Mouse (Mus musculus) neural tube, embryonic 13.5 days (tissue): Measurements from ENCODE around the gene Nox3. TPM values are rescaled to one million over a fixed set of nuclear protein-coding genes. Genes with fewer than 3 reads are reported as not detected.

Experiments
- ATAC-seq: fragments of 200-750 bp; cut with Nextera tagmentation; 2 replicates; pipeline ENCODE4 v1.8.0; 2017; ENCODE audit warnings: low read depth, mild to moderate bottlenecking, moderate TSS enrichment, moderate library complexity
- H3K27ac ChIP-seq: fragments of 300-500 bp; sonication (generic); replicated peaks from 2 replicates; pipeline ENCODE4 v1.5.1; 2015; ENCODE audit warnings: moderate library complexity, mild to moderate bottlenecking, inconsistent platforms
- H3K27me3 ChIP-seq: fragments of 300-500 bp; sonication (generic); 2 replicates; pipeline ENCODE4 v1.6.1; 2015; ENCODE audit warnings: mild to moderate bottlenecking, inconsistent platforms
- H3K36me3 ChIP-seq: fragments of 300-500 bp; sonication (generic); 2 replicates; pipeline ENCODE4 v1.6.1; 2015; ENCODE audit warnings: mild to moderate bottlenecking, inconsistent platforms
- H3K4me1 ChIP-seq: fragments of 300-500 bp; sonication (generic); replicated peaks from 2 replicates; pipeline ENCODE4 v1.6.1; 2015; ENCODE audit warnings: inconsistent platforms
- H3K4me2 ChIP-seq: fragments of 300-500 bp; sonication (generic); 2 replicates; pipeline ENCODE4 v1.6.1; 2015; ENCODE audit warnings: inconsistent platforms, mild to moderate bottlenecking, moderate library complexity
- H3K4me3 ChIP-seq: fragments of 300-500 bp; sonication (generic); 2 replicates; pipeline ENCODE4 v1.5.1; 2015; ENCODE audit warnings: mild to moderate bottlenecking, inconsistent platforms
- H3K9ac ChIP-seq: fragments of 300-500 bp; sonication (generic); 2 replicates; pipeline ENCODE4 v1.6.1; 2015; ENCODE audit warnings: moderate library complexity, mild to moderate bottlenecking, inconsistent platforms
- H3K9me3 ChIP-seq: fragments of 300-500 bp; sonication (generic); 2 replicates; pipeline ENCODE4 v1.6.1; 2016; ENCODE audit warnings: inconsistent platforms
- WGBS: fragments of 180-500 bp; shearing (Covaris S2); methylation state at CpG from one replicate; pipeline ENCODE4 v1.1.7; 2015; 5-methylcytosine and 5-hydroxymethylcytosine counted together
- polyA plus RNA-seq: library from polyadenylated mRNA; unstranded; fragments of >200 nt; fragmentation: Nextera tagmentation; extraction: Ambion mirVana; gene quantifications from 2 replicates; pipeline ENCODE4 v1.2.1, GENCODE M21; 2015

The Nox3 gene
- polyA plus RNA-seq, 1 experiment from 2014 or later = not detected

DNA sequence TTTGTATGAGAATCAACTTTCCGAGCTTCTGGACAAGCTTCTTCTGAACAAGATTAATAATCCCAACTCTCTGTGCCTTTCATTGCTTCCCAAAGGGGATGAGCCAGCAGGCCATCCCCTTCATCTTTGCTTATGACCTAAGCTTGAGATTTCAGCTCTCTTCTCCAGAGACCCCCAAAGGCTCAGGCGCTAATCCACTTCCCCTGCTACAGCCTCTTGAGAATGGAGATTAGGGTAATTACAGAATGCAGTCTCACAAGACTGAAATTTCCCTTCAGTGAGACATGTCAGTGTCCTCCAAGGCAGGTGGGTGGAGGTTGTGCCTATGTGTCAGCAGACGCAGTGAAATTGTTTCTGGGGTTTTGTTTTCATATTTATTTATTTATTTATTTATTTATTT is 45.7 kb downstream of the Nox3 start:
- Histone ChIP-seq H3K36me3 (no peaks in the 10 kb centered on the region), H3K27ac (no peak overlapping the region), H3K4me2 (no peak overlapping the region), H3K4me1 (peaks cover 14% of the 10 kb centered on the region; the same call in 1 of the 2 replicates), H3K4me3 (no peak overlapping the region), H3K9me3 (no peaks in the 10 kb centered on the region), H3K27me3 (no peaks in the 10 kb centered on the region), H3K9ac (no peak overlapping the region)
- no peak for ATAC-seq
- 46% methylated on average over 3 of the region's 3 CpGs for WGBS

DNA sequence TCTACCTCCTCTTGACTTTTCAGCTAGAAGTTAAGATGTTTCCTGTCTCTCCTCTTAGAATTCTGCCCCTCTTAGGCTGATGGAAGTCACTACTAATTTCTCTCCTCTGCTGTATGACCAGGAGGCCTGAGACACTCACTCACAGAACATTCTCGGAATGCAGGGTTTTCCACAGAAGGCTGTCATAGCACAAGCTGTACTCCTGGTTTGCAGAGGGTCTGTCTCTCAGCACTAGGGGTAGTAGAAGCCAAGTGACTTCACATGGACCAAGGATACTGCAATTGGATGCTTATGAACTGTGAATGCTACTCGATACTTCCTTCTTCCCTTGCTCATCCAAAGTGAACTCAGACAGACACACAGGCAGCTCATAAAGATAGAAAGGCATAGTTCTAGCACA is 52.5 kb downstream of the Nox3 start:
- Histone ChIP-seq H3K9ac (no peak overlapping the region), H3K4me2 (no peak overlapping the region), H3K27ac (no peak overlapping the region), H3K9me3 (no peaks in the 10 kb centered on the region), H3K4me3 (no peak overlapping the region), H3K36me3 (no peaks in the 10 kb centered on the region), H3K27me3 (no peaks in the 10 kb centered on the region), H3K4me1 (peaks cover 9% of the 10 kb centered on the region; the same call in 1 of the 2 replicates)
- whole genome bisulfite sequencing = 89% methylated on average over 2 of the region's 2 CpGs
- no peak for ATAC-seq

DNA sequence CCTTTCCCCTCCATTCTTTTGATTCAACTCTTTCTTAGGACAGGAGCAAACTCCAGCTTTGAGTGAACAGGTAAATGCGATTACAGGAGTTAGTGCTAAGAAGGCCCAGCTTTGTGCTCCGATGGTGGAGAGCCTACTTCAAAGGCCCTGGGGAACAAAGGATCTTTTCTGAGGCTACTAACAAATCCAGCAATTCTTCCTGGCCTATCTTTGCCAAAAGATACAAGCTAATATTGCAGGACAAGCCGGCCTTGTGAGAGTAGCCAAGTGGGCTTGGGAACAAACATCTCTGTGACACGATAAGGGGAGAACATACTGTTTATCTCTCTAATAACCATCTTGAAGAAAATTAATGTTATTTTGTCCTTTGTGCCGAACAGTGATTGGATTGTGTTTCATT is 54.6 kb downstream of the Nox3 start:
- H3K9ac ChIP-seq = no peak overlapping the region
- H3K4me2 ChIP-seq = no peak overlapping the region
- no peaks in the 10 kb centered on the region for H3K27me3 ChIP-seq
- WGBS = 45% methylated on average over 5 of the region's 5 CpGs
- no peak for ATAC-seq
- no peaks in the 10 kb centered on the region for H3K36me3 ChIP-seq
- H3K27ac ChIP-seq = peak overlapping the region; percentile 46; the same call in 1 of the 2 replicates
- no peak overlapping the region for H3K4me3 ChIP-seq
- peaks cover 12% of the 10 kb centered on the region for H3K4me1 ChIP-seq
- no peaks in the 10 kb centered on the region for H3K9me3 ChIP-seq

DNA sequence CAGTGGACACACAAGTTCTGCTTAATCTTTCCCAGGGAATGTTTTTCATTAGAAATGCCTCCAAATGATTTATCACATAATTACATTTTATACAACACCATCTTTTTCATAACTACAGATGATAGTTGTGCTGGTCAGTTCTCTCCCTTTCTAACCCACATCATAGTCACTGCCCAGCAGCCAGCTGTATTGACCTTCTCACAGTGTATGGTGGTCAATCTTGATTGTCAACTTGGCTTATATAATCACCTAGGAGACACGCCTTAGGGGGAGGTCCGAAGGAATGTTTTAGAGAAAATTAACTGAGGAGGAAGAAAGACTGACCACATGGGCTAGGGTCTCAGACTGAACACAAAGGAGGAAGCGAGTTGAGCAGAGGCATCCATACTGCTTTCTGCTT is 57.3 kb downstream of the Nox3 start:
- Histone ChIP-seq H3K4me1 (peaks cover 12% of the 10 kb centered on the region), H3K4me3 (no peak overlapping the region), H3K4me2 (no peak overlapping the region), H3K27me3 (no peaks in the 10 kb centered on the region), H3K36me3 (no peaks in the 10 kb centered on the region), H3K9me3 (no peaks in the 10 kb centered on the region), H3K9ac (no peak overlapping the region), H3K27ac (no peak overlapping the region)
- WGBS = 58% methylated on average over 3 of the region's 3 CpGs
- no peak for ATAC-seq

DNA sequence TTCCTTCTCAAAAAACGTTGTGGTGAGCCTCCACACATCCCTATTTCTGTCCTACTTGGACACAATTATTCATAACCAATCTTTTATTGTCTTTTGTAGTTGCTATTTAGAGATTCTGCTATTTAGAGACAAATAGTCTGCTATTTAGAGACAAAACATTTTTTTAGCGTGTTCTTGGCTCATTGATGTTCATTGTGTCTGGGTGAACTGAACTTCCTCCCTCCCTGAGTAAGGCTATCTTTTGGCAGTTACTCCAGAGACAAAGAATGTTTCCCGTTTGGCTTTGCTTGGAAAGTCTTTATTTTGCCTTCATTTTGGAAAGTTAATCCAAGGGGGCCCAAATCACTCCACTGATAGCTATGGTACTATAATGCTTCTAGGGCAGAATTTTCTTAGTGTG is 63.6 kb downstream of the Nox3 start:
- H3K4me3 ChIP-seq = no peak overlapping the region
- H3K9ac ChIP-seq = no peak overlapping the region
- WGBS = 65% methylated on average over 3 of the region's 3 CpGs
- H3K36me3 ChIP-seq = no peaks in the 10 kb centered on the region
- no peaks in the 10 kb centered on the region for H3K9me3 ChIP-seq
- no peak overlapping the region for H3K4me2 ChIP-seq
- ATAC-seq = no peak
- H3K27me3 ChIP-seq = no peaks in the 10 kb centered on the region
- no peak overlapping the region for H3K27ac ChIP-seq
- no peaks in the 10 kb centered on the region for H3K4me1 ChIP-seq

DNA sequence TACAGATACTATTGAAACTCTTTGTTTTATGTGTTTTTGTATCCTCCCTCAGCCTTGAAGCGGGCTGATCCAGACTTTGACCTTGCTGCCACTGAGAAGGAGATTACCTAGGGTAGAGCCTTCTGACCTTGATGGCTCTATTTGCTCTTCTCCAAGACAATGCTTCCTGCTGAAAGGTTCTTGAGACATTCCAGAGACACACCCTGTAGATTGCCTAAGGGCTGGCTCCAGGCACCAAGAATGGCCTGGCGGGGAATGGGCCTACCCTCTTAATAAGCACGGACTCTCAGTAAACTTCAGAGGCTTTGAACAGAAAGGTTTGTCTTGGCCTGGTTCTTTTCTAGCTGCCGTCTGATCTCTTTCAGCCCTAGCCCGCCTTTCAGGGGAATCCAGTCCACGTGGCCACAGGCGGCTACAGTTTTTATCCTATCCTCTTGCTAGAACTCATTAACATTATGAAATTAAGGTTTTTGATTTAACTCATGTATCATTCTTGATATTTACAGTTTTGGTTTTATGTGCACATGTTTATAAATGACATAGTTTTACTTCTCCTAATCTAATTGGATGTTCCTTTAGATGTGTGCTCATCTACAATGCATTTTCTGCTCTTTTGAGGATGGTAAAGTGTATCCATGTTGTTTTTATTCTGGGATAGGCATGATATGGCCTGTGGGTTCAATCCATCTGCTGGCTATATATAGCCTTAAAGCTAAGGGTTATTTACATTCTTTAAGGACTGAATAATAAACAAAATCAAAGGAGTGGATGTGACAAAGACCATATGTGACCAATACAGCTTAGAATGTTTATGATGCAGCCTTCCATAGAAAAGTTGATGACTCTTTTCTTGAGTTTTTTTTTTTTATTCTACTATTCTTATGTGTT is 79.5 kb downstream of the Nox3 start:
- H3K4me2 ChIP-seq = no peak overlapping the region
- no peaks in the 10 kb centered on the region for H3K27me3 ChIP-seq
- H3K9ac ChIP-seq = no peak overlapping the region
- H3K9me3 ChIP-seq = no peaks in the 10 kb centered on the region
- H3K4me1 ChIP-seq = peaks cover 4% of the 10 kb centered on the region
- WGBS = 82% methylated on average over 7 of the region's 7 CpGs
- ATAC-seq = no peak
- no peak overlapping the region for H3K4me3 ChIP-seq
- H3K36me3 ChIP-seq = no peaks in the 10 kb centered on the region
- no peak overlapping the region for H3K27ac ChIP-seq

DNA sequence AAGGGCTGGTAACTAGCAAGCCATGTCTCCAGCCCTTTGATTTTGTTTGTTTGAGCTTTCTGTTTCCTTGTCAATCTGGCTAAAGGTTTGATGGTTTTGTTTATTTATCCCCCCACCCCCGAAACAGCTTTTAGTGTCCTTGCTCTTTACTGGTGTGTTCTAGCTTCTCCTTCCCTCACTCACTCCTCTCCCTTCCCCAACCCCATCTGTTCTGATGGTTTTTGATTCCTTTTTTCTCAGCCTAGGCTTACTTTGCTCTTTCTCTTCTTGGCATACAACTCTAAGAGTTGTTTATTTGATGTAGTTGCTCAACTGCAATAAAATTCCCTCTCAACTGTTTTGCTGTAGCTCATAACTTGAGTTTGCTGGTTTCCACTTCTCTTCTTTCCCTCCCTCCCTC is 80.5 kb downstream of the Nox3 start:
- Histone ChIP-seq H3K9me3 (no peaks in the 10 kb centered on the region), H3K9ac (no peak overlapping the region), H3K4me1 (peaks cover 9% of the 10 kb centered on the region), H3K4me3 (no peak overlapping the region), H3K27me3 (no peaks in the 10 kb centered on the region), H3K27ac (no peak overlapping the region), H3K4me2 (no peak overlapping the region), H3K36me3 (no peaks in the 10 kb centered on the region)
- 79% methylated on average over 1 of the region's 1 CpGs for WGBS
- no peak for ATAC-seq

DNA sequence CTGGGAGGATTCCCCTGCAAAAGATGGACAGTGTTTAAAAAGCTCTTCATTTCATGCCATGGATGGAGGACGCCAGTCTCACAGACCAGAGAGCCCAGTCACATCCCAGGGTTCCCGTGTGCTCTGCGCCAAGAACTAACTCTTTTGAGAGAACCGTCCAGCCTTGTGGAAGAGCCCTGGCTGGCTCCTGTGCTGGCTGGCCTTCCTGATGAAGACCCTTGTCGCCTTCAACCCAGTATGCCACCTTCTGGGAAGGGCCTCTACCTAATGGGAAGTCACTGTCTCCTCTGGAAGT is 84.3 kb downstream of the Nox3 start:
- no peaks in the 10 kb centered on the region for H3K27me3 ChIP-seq
- peak overlapping the region; percentile 94 for H3K27ac ChIP-seq
- ATAC-seq = peak; percentile 44; the same call in 1 of the 2 replicates
- peaks cover 16% of the 10 kb centered on the region for H3K4me1 ChIP-seq
- WGBS = 85% methylated on average over 5 of the region's 5 CpGs
- peak overlapping the region; percentile 70 for H3K9ac ChIP-seq
- no peak overlapping the region for H3K4me3 ChIP-seq
- peak overlapping the region; percentile 59 for H3K4me2 ChIP-seq
- no peaks in the 10 kb centered on the region for H3K9me3 ChIP-seq
- H3K36me3 ChIP-seq = no peaks in the 10 kb centered on the region

DNA sequence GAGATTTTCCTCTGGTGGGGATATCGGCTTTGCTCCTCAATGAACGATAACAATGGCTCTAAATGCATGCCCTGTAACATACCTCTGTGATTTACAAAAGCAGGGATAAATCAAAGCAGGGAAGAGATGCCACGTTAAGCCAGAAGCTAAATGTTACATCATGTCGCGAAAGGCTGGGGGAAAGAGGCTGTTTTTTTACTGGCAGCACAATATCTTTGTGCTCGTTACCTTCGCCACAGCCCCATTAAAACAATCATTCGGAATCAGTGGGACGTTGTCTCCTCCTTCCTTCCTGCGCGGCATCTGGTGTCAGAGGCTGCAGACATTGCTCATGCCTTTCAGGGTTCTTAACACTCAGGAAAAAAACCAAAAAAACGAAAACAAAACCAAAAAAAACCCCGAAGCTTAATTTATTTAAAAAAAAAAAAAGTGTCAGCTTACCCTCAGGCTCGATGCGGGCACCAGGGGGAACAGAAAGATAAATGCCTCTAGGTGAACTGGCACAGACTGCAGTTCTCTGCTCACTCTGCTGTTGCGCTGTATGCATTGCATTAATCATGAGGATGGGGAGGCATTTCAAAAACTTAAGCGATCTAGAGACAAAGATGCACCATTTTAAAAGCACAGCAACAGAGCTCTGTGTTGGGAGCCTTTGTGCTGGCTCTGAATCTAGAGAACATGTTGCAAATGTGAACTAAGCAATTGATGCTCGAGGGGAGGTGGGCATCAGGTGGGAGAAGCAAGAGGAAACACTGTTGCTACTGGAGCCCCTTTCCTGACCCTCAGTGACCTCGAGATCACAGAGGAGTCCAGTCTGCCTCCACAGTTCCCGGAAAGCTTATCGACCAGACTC is 84.9 kb downstream of the Nox3 start:
- no peaks in the 10 kb centered on the region for H3K9me3 ChIP-seq
- no peaks in the 10 kb centered on the region for H3K36me3 ChIP-seq
- H3K27me3 ChIP-seq = no peaks in the 10 kb centered on the region
- 15% methylated on average over 21 of the region's 21 CpGs for WGBS
- peaks cover 16% of the 10 kb centered on the region for H3K4me1 ChIP-seq
- H3K4me3 ChIP-seq = peak overlapping the region; percentile 33
- peak overlapping the region; percentile 70 for H3K9ac ChIP-seq
- peak overlapping the region; percentile 59 for H3K4me2 ChIP-seq
- H3K27ac ChIP-seq = peak overlapping the region; percentile 94
- peak; percentile 86 for ATAC-seq

DNA sequence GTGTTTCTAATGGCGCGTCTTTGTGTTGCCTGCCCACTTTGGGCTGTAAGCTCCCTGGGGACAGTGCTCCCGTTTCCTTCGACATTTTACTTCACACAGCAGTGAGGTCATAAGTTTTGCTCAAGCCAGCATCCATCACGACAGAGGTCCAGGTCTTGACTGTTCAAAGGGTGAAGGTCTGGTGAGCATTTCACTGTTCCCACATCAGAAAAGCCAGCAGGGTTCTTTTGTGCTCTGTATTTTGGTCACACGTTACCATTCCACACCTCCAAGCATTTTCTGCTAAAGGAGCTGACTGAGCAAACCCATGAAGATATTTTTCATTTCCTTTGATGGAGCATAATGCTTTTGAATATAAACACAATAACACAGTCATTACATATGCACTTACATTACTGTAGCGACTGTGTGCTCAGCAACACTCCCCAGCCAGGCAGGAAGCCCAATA is 85.7 kb downstream of the Nox3 start:
- Histone ChIP-seq H3K4me3 (peak overlapping the region; percentile 33), H3K36me3 (no peaks in the 10 kb centered on the region), H3K4me2 (peak overlapping the region; percentile 59), H3K9ac (peak overlapping the region; percentile 70), H3K4me1 (peaks cover 16% of the 10 kb centered on the region), H3K27me3 (no peaks in the 10 kb centered on the region), H3K9me3 (no peaks in the 10 kb centered on the region), H3K27ac (peak overlapping the region; percentile 94)
- WGBS = 27% methylated on average over 7 of the region's 7 CpGs
- peak; percentile 56 for ATAC-seq

DNA sequence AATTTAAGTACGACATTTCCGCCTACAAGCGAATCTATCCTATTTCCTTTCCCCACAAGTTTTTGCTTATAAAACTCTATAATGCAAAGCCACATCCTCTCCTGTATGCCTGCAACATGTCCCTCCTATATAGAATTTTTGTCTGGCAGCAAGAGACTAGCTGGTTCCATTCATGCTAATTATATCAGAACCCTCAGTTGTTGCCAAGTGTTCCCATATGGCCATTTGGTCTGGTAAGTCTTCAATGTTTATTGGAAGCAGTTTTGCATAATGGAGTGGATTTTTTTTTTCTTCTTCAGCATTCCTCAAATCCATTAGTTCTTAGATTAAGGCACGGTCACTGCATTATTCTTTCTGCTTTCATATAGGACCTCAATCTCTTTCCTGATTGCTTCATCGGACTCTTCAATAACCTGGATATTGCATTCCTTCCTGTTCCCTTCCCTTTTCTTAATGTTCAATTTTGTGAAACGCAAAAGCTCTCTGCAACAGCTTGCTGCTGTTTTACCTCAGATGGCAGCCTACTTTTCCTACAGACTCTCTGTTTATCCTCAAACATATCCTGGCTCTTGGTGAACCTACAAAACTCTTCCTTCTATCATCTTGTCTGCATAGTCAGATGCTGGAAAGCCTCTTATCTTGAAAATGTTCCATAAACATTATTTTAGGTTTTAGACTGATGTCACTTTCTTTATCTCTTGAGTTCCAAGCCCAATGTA is 92.9 kb downstream of the Nox3 start:
- 94% methylated on average over 6 of the region's 6 CpGs for WGBS
- no peak for ATAC-seq
- H3K9ac ChIP-seq = no peak overlapping the region
- no peaks in the 10 kb centered on the region for H3K4me1 ChIP-seq
- no peak overlapping the region for H3K27ac ChIP-seq
- H3K9me3 ChIP-seq = no peaks in the 10 kb centered on the region
- no peak overlapping the region for H3K4me2 ChIP-seq
- H3K36me3 ChIP-seq = no peaks in the 10 kb centered on the region
- H3K4me3 ChIP-seq = no peak overlapping the region
- no peaks in the 10 kb centered on the region for H3K27me3 ChIP-seq

DNA sequence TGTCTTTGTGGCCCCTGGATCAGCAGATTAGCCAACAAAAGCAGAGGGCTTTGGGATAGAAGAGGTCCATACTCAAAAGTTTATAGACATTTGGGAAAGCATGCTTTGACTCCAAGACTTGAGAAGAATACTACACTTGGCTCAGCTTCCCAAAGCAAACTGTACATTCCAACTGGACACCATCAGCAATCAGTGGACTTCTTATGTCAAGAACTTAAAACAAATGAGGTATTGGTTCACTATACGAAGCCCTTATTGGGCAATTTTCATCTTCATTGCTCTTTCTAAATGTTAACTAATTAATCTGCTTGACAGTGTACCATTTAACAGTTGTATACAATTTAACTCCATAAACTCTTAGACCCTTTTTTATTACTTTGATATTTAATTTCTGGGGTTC is 97.7 kb downstream of the Nox3 start:
- H3K9ac ChIP-seq = no peak overlapping the region

More for the DNA sequence above, 97.7 kb downstream of the Nox3 start:
- H3K9me3 ChIP-seq = no peaks in the 10 kb centered on the region
- no peak overlapping the region for H3K4me3 ChIP-seq
- H3K27ac ChIP-seq = no peak overlapping the region
- H3K4me1 ChIP-seq = no peaks in the 10 kb centered on the region
- no peaks in the 10 kb centered on the region for H3K27me3 ChIP-seq
- 71% methylated on average over 1 of the region's 1 CpGs for WGBS
- H3K36me3 ChIP-seq = no peaks in the 10 kb centered on the region
- H3K4me2 ChIP-seq = no peak overlapping the region
- ATAC-seq = no peak
